Mouse (Mus musculus): ENCODE measurements at regions not wholly inside any gene's neighbourhood (a gene's known extent, or its start where the extent isn't known, plus 50 kb on each side); places are given as distances from the start of the nearest gene placed in this dataset.

DNA sequence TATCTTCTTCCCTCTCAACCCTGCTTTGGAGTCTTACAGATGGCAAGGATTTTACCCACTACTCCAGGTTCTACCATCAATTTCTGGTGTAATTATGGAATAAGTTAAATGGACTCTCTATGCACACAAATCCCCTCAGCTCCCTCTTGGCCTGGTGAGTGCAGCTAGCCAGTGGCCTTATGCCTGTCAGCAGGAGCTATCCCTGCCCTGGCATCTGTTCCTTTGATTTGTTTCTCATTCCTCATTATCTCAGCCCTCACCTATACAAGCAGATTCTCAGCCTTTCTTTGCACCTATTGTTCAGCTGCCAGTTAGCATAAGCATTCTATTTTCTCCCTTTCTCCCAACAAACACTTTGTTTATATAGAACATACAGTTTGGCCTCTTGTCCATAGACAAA, 150.3 kb downstream of the Rnf152 start:
- Histone ChIP-seq H3K27me3 (ENCODE audit: control insufficient read depth, insufficient read depth, low read length) (no peaks in the 10 kb centered on the region), H3K4me2 (ENCODE audit: low read depth, low read length, severe bottlenecking) (no peak overlapping the region), H3K9me3 (ENCODE audit: control insufficient read depth, low read length) (no peaks in the 10 kb centered on the region), H3K36me3 (ENCODE audit: control insufficient read depth, insufficient read depth, low read length) (no peaks in the 10 kb centered on the region), H3K27ac (ENCODE audit: low read depth, low read length) (no peak overlapping the region), H3K9ac (ENCODE audit: low read length) (no peak overlapping the region), H3K4me3 (ENCODE audit: low read depth, low read length) (no peak overlapping the region), H3K4me1 (replicated peaks; ENCODE audit: control insufficient read depth, insufficient read depth, low read length) (no peaks in the 10 kb centered on the region; the same call in 1 of the 2 replicates)
- DNase-seq (ENCODE audit: low spot score) (no peak), ATAC-seq (replicated peaks; ENCODE audit: low FRiP score) (no peak)

DNA sequence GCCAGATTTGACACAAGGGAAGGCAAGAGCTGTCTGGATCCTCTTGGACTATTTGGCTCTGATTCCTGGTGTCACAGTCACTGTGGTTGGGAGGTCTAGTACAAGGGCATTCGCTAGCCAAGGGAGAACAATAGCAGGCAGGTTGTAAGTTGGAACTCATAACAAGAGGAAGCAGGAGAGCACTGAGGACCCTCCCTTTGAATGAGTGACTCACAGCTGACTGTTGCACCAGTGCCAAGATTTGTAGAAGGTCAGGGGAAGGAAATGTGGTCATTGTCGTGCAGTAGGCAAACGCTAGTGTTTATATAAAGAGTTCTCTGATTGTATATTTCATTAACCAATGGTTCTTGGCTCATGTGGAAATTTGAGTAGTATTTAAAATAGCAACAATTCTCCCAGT, 157.2 kb downstream of the Rnf152 start:
- ATAC-seq (replicated peaks; ENCODE audit: low FRiP score) (no peak), DNase-seq (ENCODE audit: low spot score) (no peak)
- Histone ChIP-seq H3K9ac (ENCODE audit: low read length) (no peak overlapping the region), H3K27ac (ENCODE audit: low read depth, low read length) (no peak overlapping the region), H3K4me3 (ENCODE audit: low read depth, low read length) (no peak overlapping the region), H3K9me3 (ENCODE audit: control insufficient read depth, low read length) (no peaks in the 10 kb centered on the region), H3K36me3 (ENCODE audit: control insufficient read depth, insufficient read depth, low read length) (no peaks in the 10 kb centered on the region), H3K27me3 (ENCODE audit: control insufficient read depth, insufficient read depth, low read length) (no peaks in the 10 kb centered on the region), H3K4me1 (replicated peaks; ENCODE audit: control insufficient read depth, insufficient read depth, low read length) (no peaks in the 10 kb centered on the region), H3K4me2 (ENCODE audit: low read depth, low read length, severe bottlenecking) (no peak overlapping the region)
- WGBS: 92% methylated on average over 3 of the region's 3 CpGs

DNA sequence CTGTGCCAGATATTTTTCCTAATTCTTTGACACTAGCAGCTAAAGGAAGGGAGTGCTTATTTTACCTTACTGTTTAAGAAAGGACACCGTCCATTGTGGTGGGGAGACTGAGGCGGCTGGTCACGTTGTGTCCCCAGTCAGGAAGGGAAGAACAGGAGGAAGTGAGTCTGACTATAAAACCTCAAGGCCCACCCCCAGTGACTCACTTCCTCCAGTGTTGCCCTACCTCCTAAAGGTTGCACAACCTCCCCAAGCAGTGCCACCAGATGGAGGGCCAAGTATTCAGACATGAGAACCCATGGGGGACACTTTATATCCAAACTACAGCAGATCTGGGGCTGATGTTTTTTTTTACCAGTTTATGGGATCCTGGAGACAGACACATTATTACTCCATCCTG, 165.4 kb downstream of the Rnf152 start:
- H3K27ac ChIP-seq (ENCODE audit: low read depth, low read length): no peak overlapping the region
- H3K9me3 ChIP-seq (ENCODE audit: control insufficient read depth, low read length): no peaks in the 10 kb centered on the region
- H3K4me1 ChIP-seq (replicated peaks; ENCODE audit: control insufficient read depth, insufficient read depth, low read length): no peaks in the 10 kb centered on the region
- ATAC-seq (replicated peaks; ENCODE audit: low FRiP score): no peak
- H3K4me3 ChIP-seq (ENCODE audit: low read depth, low read length): no peak overlapping the region
- DNase-seq (ENCODE audit: low spot score): no peak
- no peak overlapping the region for H3K4me2 ChIP-seq (ENCODE audit: low read depth, low read length, severe bottlenecking)
- no peaks in the 10 kb centered on the region for H3K27me3 ChIP-seq (ENCODE audit: control insufficient read depth, insufficient read depth, low read length)
- no peaks in the 10 kb centered on the region for H3K36me3 ChIP-seq (ENCODE audit: control insufficient read depth, insufficient read depth, low read length)
- WGBS: 93% methylated on average over 3 of the region's 3 CpGs
- no peak overlapping the region for H3K9ac ChIP-seq (ENCODE audit: low read length)

DNA sequence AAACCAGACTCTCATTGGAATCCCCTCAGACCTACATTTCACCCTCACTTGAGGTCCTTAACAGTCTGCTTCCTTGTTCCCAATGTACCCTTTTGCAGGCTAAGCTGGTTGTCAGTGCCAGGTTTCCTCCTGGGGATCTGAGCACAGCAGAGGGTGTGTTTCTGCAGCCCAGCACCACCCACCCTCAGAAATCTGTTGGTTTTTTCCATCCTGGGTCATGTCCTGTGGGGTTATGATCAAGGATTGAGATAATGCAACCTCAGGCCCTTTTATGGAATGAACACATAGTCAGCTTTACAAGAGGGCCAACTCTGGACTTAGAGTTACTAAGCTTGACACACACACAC, 167.6 kb downstream of the Rnf152 start:
- ATAC-seq (replicated peaks; ENCODE audit: low FRiP score): no peak

DNA sequence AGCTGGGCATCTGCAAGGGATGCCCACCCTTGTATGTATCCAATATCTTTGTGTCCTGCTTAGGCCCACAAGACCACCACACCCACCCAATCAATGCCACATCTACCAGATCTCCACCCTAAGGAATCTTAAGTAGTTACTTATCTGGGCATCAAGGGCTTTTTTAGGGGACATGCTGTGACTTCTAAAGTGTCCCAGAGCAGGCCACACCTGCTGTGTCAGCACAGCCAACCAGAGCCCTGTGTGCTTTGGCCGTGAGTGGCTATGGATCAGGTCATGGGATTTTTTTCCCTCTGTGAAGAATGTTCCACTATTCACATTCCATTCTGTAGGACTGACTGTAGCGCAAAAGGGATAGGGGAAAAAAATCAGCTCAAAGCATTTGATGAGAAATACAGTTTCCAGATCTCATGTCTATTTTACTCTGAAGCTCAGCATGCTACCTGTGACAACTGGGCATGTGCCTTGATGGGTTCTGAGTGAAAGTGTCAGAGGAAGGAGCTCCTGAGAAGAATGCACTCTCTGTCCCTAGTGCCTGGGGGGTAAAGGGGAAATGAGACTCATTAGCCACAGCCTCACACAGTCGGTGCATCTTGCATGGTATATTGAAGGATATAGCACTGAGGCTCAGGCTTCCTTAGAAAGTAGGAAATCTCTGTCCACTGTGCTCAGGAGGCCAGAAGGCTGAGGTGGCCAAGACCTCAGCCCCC, 168.1 kb downstream of the Rnf152 start:
- no peak overlapping the region for H3K4me2 ChIP-seq (ENCODE audit: low read depth, low read length, severe bottlenecking)
- WGBS: 78% methylated on average over 3 of the region's 3 CpGs
- no peak overlapping the region for H3K9ac ChIP-seq (ENCODE audit: low read length)
- H3K27ac ChIP-seq (ENCODE audit: low read depth, low read length): no peak overlapping the region
- no peaks in the 10 kb centered on the region for H3K9me3 ChIP-seq (ENCODE audit: control insufficient read depth, low read length)
- ATAC-seq (replicated peaks; ENCODE audit: low FRiP score): no peak
- no peak for DNase-seq (ENCODE audit: low spot score)
- H3K4me1 ChIP-seq (replicated peaks; ENCODE audit: control insufficient read depth, insufficient read depth, low read length): no peaks in the 10 kb centered on the region
- no peak overlapping the region for H3K4me3 ChIP-seq (ENCODE audit: low read depth, low read length)
- no peaks in the 10 kb centered on the region for H3K27me3 ChIP-seq (ENCODE audit: control insufficient read depth, insufficient read depth, low read length)
- no peaks in the 10 kb centered on the region for H3K36me3 ChIP-seq (ENCODE audit: control insufficient read depth, insufficient read depth, low read length)

More for the DNA sequence above, 167.6 kb downstream of the Rnf152 start:
- H3K4me1 ChIP-seq (replicated peaks; ENCODE audit: control insufficient read depth, insufficient read depth, low read length): no peaks in the 10 kb centered on the region
- H3K9me3 ChIP-seq (ENCODE audit: control insufficient read depth, low read length): no peaks in the 10 kb centered on the region
- no peak overlapping the region for H3K4me2 ChIP-seq (ENCODE audit: low read depth, low read length, severe bottlenecking)
- no peaks in the 10 kb centered on the region for H3K27me3 ChIP-seq (ENCODE audit: control insufficient read depth, insufficient read depth, low read length)
- no peak overlapping the region for H3K4me3 ChIP-seq (ENCODE audit: low read depth, low read length)
- no peak overlapping the region for H3K27ac ChIP-seq (ENCODE audit: low read depth, low read length)
- DNase-seq (ENCODE audit: low spot score): no peak
- no peaks in the 10 kb centered on the region for H3K36me3 ChIP-seq (ENCODE audit: control insufficient read depth, insufficient read depth, low read length)
- no peak overlapping the region for H3K9ac ChIP-seq (ENCODE audit: low read length)

DNA sequence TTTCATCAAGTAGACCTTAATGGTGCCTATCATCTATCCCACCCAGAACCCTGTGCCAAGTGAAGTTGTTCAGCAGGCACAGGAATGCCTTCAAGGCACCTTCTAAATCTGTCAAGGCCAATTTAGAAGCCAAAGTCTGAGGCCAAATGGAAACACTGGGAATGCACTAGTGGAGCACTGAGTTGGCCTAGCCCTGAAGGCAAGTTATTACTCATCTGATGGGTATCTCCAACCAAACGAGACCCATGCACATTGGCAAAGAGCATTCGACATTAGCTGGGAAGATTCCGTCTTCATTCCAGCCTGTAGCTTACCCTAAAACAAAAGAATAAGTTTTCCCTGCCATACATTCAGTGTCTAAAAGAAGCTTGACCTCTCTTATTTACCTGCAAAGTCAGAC, 172.0 kb downstream of the Rnf152 start:
- Histone ChIP-seq H3K4me1 (replicated peaks; ENCODE audit: control insufficient read depth, insufficient read depth, low read length) (no peaks in the 10 kb centered on the region), H3K9me3 (ENCODE audit: control insufficient read depth, low read length) (no peaks in the 10 kb centered on the region), H3K27ac (ENCODE audit: low read depth, low read length) (no peak overlapping the region), H3K4me2 (ENCODE audit: low read depth, low read length, severe bottlenecking) (no peak overlapping the region), H3K36me3 (ENCODE audit: control insufficient read depth, insufficient read depth, low read length) (no peaks in the 10 kb centered on the region), H3K27me3 (ENCODE audit: control insufficient read depth, insufficient read depth, low read length) (no peaks in the 10 kb centered on the region), H3K4me3 (ENCODE audit: low read depth, low read length) (no peak overlapping the region), H3K9ac (ENCODE audit: low read length) (no peak overlapping the region)
- no peak for ATAC-seq (replicated peaks; ENCODE audit: low FRiP score)
- WGBS: 91% methylated on average over 3 of the region's 3 CpGs
- no peak for DNase-seq (ENCODE audit: low spot score)

DNA sequence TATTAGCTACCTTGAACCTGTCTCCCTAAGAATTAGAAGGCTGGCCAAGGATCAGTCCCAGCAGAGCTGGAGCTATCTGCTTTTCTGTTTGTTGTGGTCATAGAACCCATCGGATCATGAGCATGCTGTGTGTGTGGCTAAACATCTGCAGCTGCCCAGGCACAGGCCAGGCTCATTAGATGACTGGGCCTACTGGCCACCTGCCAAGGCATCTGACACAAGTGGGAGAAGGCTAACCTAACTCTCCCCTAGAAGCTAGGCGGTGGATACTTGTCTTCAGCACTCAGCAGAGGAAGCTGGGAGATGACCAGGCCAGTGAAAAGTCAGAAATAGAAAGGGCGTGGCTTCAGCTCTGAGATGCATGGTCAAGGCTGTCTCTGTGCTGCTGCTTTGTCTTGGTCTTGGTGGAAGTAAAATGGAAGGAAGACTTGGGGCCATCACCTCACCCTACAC, 177.1 kb downstream of the Rnf152 start:
- Histone ChIP-seq H3K4me2 (ENCODE audit: low read depth, low read length, severe bottlenecking) (no peak overlapping the region), H3K27ac (ENCODE audit: low read depth, low read length) (no peak overlapping the region), H3K9me3 (ENCODE audit: control insufficient read depth, low read length) (no peaks in the 10 kb centered on the region), H3K9ac (ENCODE audit: low read length) (no peak overlapping the region), H3K36me3 (ENCODE audit: control insufficient read depth, insufficient read depth, low read length) (no peaks in the 10 kb centered on the region), H3K4me1 (replicated peaks; ENCODE audit: control insufficient read depth, insufficient read depth, low read length) (peaks cover 7% of the 10 kb centered on the region; the same call in 1 of the 2 replicates), H3K27me3 (ENCODE audit: control insufficient read depth, insufficient read depth, low read length) (no peaks in the 10 kb centered on the region), H3K4me3 (ENCODE audit: low read depth, low read length) (no peak overlapping the region)
- 54% methylated on average over 3 of the region's 3 CpGs for WGBS
- DNase-seq (ENCODE audit: low spot score): peak; percentile 71
- ATAC-seq (replicated peaks; ENCODE audit: low FRiP score): peak; percentile 82

DNA sequence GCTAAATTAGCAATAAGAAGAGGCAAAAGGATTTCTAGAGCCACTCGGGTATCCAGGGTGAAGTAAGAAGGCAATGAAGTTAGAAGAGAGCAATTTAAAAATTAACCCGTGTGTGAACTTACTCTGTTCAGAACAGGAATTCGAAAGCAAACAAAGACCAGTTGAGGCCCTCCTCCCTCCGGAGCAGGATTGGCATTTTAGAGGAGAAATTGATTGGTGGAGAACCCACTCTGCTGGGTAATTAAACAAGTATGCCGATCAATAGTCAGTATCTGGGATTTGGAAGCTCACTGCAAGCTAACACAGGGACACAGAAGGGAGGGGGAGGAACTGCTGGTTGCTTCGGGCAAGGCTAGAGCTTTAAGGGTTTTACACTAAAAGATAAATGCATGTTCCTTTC, 177.7 kb downstream of the Rnf152 start:
- H3K4me3 ChIP-seq (ENCODE audit: low read depth, low read length): no peak overlapping the region

DNA sequence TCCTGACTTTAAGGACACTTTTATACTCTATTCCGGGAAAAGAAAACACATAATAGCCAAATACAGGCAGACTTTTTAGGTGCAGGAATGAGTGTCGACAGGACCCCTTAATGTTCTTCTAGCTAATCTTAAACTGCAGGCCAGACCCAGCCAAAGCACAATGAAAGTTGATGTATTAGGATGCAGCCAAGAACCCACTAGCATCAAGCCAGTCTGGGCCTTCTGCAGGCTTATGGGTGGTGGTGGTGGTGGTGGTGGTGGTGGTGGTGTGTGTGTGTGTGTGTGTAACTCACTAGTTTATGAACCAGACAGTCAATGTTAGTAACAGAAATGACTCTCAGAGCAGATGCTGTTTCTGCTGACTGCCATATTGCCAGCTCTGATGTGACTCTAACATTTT, 178.6 kb downstream of the Rnf152 start:
- no peak overlapping the region for H3K27ac ChIP-seq (ENCODE audit: low read depth, low read length)
- DNase-seq (ENCODE audit: low spot score): no peak
- WGBS: 67% methylated on average over 2 of the region's 2 CpGs
- no peaks in the 10 kb centered on the region for H3K9me3 ChIP-seq (ENCODE audit: control insufficient read depth, low read length)
- no peak overlapping the region for H3K4me2 ChIP-seq (ENCODE audit: low read depth, low read length, severe bottlenecking)
- no peak overlapping the region for H3K9ac ChIP-seq (ENCODE audit: low read length)
- H3K27me3 ChIP-seq (ENCODE audit: control insufficient read depth, insufficient read depth, low read length): no peaks in the 10 kb centered on the region
- no peak overlapping the region for H3K4me3 ChIP-seq (ENCODE audit: low read depth, low read length)
- no peak for ATAC-seq (replicated peaks; ENCODE audit: low FRiP score)
- H3K4me1 ChIP-seq (replicated peaks; ENCODE audit: control insufficient read depth, insufficient read depth, low read length): peaks cover 7% of the 10 kb centered on the region; the same call in 1 of the 2 replicates
- H3K36me3 ChIP-seq (ENCODE audit: control insufficient read depth, insufficient read depth, low read length): no peaks in the 10 kb centered on the region

More for the DNA sequence above, 177.7 kb downstream of the Rnf152 start:
- peak; percentile 70 for ATAC-seq (replicated peaks; ENCODE audit: low FRiP score)
- H3K27ac ChIP-seq (ENCODE audit: low read depth, low read length): no peak overlapping the region; the same call in 1 of the 2 replicates
- no peaks in the 10 kb centered on the region for H3K27me3 ChIP-seq (ENCODE audit: control insufficient read depth, insufficient read depth, low read length)
- WGBS: 14% methylated on average over 6 of the region's 6 CpGs
- H3K4me2 ChIP-seq (ENCODE audit: low read depth, low read length, severe bottlenecking): no peak overlapping the region
- no peak for DNase-seq (ENCODE audit: low spot score)
- no peaks in the 10 kb centered on the region for H3K36me3 ChIP-seq (ENCODE audit: control insufficient read depth, insufficient read depth, low read length)
- no peak overlapping the region for H3K9ac ChIP-seq (ENCODE audit: low read length)
- H3K9me3 ChIP-seq (ENCODE audit: control insufficient read depth, low read length): no peaks in the 10 kb centered on the region
- H3K4me1 ChIP-seq (replicated peaks; ENCODE audit: control insufficient read depth, insufficient read depth, low read length): peaks cover 7% of the 10 kb centered on the region; the same call in 1 of the 2 replicates

All from forebrain, embryonic 11.5 days (tissue).